Mouse (Mus musculus): ENCODE results near the gene 1700010B08Rik. TPM values are rescaled to one million over a fixed set of nuclear protein-coding genes. Genes with fewer than 3 reads are reported as not detected.

1700010B08Rik gene
- polyA plus RNA-seq, 1 experiment from 2014 or later: not detected

GRCm38 (mm10) chr2:173712656-173713055 lies 6.6 kb upstream of the 1700010B08Rik start:
- H3K4me2 ChIP-seq: no peak overlapping the region
- WGBS: 69% methylated on average over 10 of the region's 10 CpGs
- ATAC-seq (ENCODE audit: low FRiP score): no peak

GRCm38 (mm10) chr2:173713241-173713640 lies 6.0 kb upstream of the 1700010B08Rik start:
- Histone ChIP-seq H3K27me3 (ENCODE audit: control insufficient read depth, insufficient read depth, low read length) (no peaks in the 10 kb centered on the region), H3K4me1 (ENCODE audit: control insufficient read depth, insufficient read depth, low read length) (no peaks in the 10 kb centered on the region; the same call in 1 of the 2 replicates), H3K36me3 (ENCODE audit: control insufficient read depth, insufficient read depth, low read length) (no peaks in the 10 kb centered on the region), H3K27ac (ENCODE audit: low read depth, low read length) (no peak overlapping the region), H3K4me2 (no peak overlapping the region), H3K9ac (ENCODE audit: low read length) (no peak overlapping the region), H3K9me3 (ENCODE audit: control insufficient read depth, low read length) (no peaks in the 10 kb centered on the region), H3K4me3 (ENCODE audit: low read depth, low read length) (no peak overlapping the region)
- no peak for ATAC-seq (ENCODE audit: low FRiP score)
- DNase-seq (ENCODE audit: low spot score, missing footprints): no peak
- 81% methylated on average over 4 of the region's 4 CpGs for WGBS

More at GRCm38 (mm10) chr2:173712656-173713055, 6.6 kb upstream of the 1700010B08Rik start:
- Histone ChIP-seq H3K36me3 (ENCODE audit: control insufficient read depth, insufficient read depth, low read length) (no peaks in the 10 kb centered on the region), H3K4me3 (ENCODE audit: low read depth, low read length) (no peak overlapping the region), H3K4me1 (ENCODE audit: control insufficient read depth, insufficient read depth, low read length) (no peaks in the 10 kb centered on the region; the same call in 1 of the 2 replicates), H3K9me3 (ENCODE audit: control insufficient read depth, low read length) (no peaks in the 10 kb centered on the region), H3K9ac (ENCODE audit: low read length) (0 out of 2 replicates have a peak overlapping the region, but pooled peaks have one; percentile 1), H3K27ac (ENCODE audit: low read depth, low read length) (no peak overlapping the region), H3K27me3 (ENCODE audit: control insufficient read depth, insufficient read depth, low read length) (no peaks in the 10 kb centered on the region)
- no peak for DNase-seq (ENCODE audit: low spot score, missing footprints)

GRCm38 (mm10) chr2:173714620-173715218 lies 4.5 kb upstream of the 1700010B08Rik start:
- no peak overlapping the region; the same call in 1 of the 2 replicates for H3K9ac ChIP-seq (ENCODE audit: low read length)
- 55% methylated on average over 8 of the region's 8 CpGs for WGBS
- ATAC-seq (ENCODE audit: low FRiP score): peak; percentile 65

GRCm38 (mm10) chr2:173716966-173717365 lies 2.2 kb upstream of the 1700010B08Rik start:
- no peak for DNase-seq (ENCODE audit: low spot score, missing footprints)
- Histone ChIP-seq H3K4me3 (ENCODE audit: low read depth, low read length) (no peak overlapping the region), H3K9ac (ENCODE audit: low read length) (no peak overlapping the region), H3K9me3 (ENCODE audit: control insufficient read depth, low read length) (no peaks in the 10 kb centered on the region), H3K4me1 (ENCODE audit: control insufficient read depth, insufficient read depth, low read length) (no peaks in the 10 kb centered on the region; the same call in 1 of the 2 replicates), H3K36me3 (ENCODE audit: control insufficient read depth, insufficient read depth, low read length) (no peaks in the 10 kb centered on the region), H3K27me3 (ENCODE audit: control insufficient read depth, insufficient read depth, low read length) (no peaks in the 10 kb centered on the region), H3K4me2 (no peak overlapping the region), H3K27ac (ENCODE audit: low read depth, low read length) (no peak overlapping the region)
- WGBS: 89% methylated on average over 5 of the region's 5 CpGs
- no peak for ATAC-seq (ENCODE audit: low FRiP score)

More at GRCm38 (mm10) chr2:173714620-173715218, 4.5 kb upstream of the 1700010B08Rik start:
- H3K9me3 ChIP-seq (ENCODE audit: control insufficient read depth, low read length): no peaks in the 10 kb centered on the region
- no peaks in the 10 kb centered on the region; the same call in 1 of the 2 replicates for H3K4me1 ChIP-seq (ENCODE audit: control insufficient read depth, insufficient read depth, low read length)
- no peaks in the 10 kb centered on the region for H3K27me3 ChIP-seq (ENCODE audit: control insufficient read depth, insufficient read depth, low read length)
- H3K36me3 ChIP-seq (ENCODE audit: control insufficient read depth, insufficient read depth, low read length): no peaks in the 10 kb centered on the region
- no peak overlapping the region; the same call in 1 of the 2 replicates for H3K27ac ChIP-seq (ENCODE audit: low read depth, low read length)
- no peak overlapping the region for H3K4me3 ChIP-seq (ENCODE audit: low read depth, low read length)
- no peak for DNase-seq (ENCODE audit: low spot score, missing footprints)
- no peak overlapping the region for H3K4me2 ChIP-seq

- Histone ChIP-seq H3K27me3 (ENCODE audit: control insufficient read depth, insufficient read depth, low read length) (no peaks in the 10 kb centered on the region), H3K9ac (ENCODE audit: low read length) (no peak overlapping the region)
- 85% methylated on average over 11 of the region's 11 CpGs for WGBS
Observed at GRCm38 (mm10) chr2:173722251-173722857, 3.1 kb downstream of the 1700010B08Rik start.

GRCm38 (mm10) chr2:173724382-173724781 lies 5.2 kb downstream of the 1700010B08Rik start:
- Histone ChIP-seq H3K4me1 (ENCODE audit: control insufficient read depth, insufficient read depth, low read length) (no peaks in the 10 kb centered on the region), H3K36me3 (ENCODE audit: control insufficient read depth, insufficient read depth, low read length) (no peaks in the 10 kb centered on the region), H3K4me3 (ENCODE audit: low read depth, low read length) (no peak overlapping the region), H3K9me3 (ENCODE audit: control insufficient read depth, low read length) (no peaks in the 10 kb centered on the region), H3K9ac (ENCODE audit: low read length) (no peak overlapping the region), H3K27me3 (ENCODE audit: control insufficient read depth, insufficient read depth, low read length) (no peaks in the 10 kb centered on the region), H3K4me2 (no peak overlapping the region), H3K27ac (ENCODE audit: low read depth, low read length) (no peak overlapping the region)
- ATAC-seq (ENCODE audit: low FRiP score): 0 out of 2 replicates have a peak, but pooled peaks have one; percentile 55
- peak; percentile 53 for DNase-seq (ENCODE audit: low spot score, missing footprints)
- 63% methylated on average over 14 of the region's 14 CpGs for WGBS

More at GRCm38 (mm10) chr2:173722251-173722857, 3.1 kb downstream of the 1700010B08Rik start:
- Histone ChIP-seq H3K4me3 (ENCODE audit: low read depth, low read length) (no peak overlapping the region), H3K4me2 (no peak overlapping the region), H3K9me3 (ENCODE audit: control insufficient read depth, low read length) (no peaks in the 10 kb centered on the region), H3K36me3 (ENCODE audit: control insufficient read depth, insufficient read depth, low read length) (no peaks in the 10 kb centered on the region), H3K27ac (ENCODE audit: low read depth, low read length) (no peak overlapping the region), H3K4me1 (ENCODE audit: control insufficient read depth, insufficient read depth, low read length) (no peaks in the 10 kb centered on the region)
- DNase-seq (ENCODE audit: low spot score, missing footprints): no peak
- ATAC-seq (ENCODE audit: low FRiP score): no peak

GRCm38 (mm10) chr2:173724940-173725807 lies 6.0 kb downstream of the 1700010B08Rik start:
- 82% methylated on average over 15 of the region's 15 CpGs for WGBS
- Histone ChIP-seq H3K9ac (ENCODE audit: low read length) (no peak overlapping the region), H3K27ac (ENCODE audit: low read depth, low read length) (no peak overlapping the region), H3K4me1 (ENCODE audit: control insufficient read depth, insufficient read depth, low read length) (no peaks in the 10 kb centered on the region), H3K4me2 (no peak overlapping the region), H3K9me3 (ENCODE audit: control insufficient read depth, low read length) (no peaks in the 10 kb centered on the region), H3K27me3 (ENCODE audit: control insufficient read depth, insufficient read depth, low read length) (no peaks in the 10 kb centered on the region), H3K36me3 (ENCODE audit: control insufficient read depth, insufficient read depth, low read length) (no peaks in the 10 kb centered on the region), H3K4me3 (ENCODE audit: low read depth, low read length) (no peak overlapping the region)
- DNase-seq (ENCODE audit: low spot score, missing footprints) (peak; percentile 49), ATAC-seq (ENCODE audit: low FRiP score) (no peak)

- H3K27me3 ChIP-seq (ENCODE audit: control insufficient read depth, insufficient read depth, low read length): no peaks in the 10 kb centered on the region
- H3K4me1 ChIP-seq (ENCODE audit: control insufficient read depth, insufficient read depth, low read length): 0 out of 2 replicates have a peak, but pooled peaks cover 4% of the 10 kb centered on the region
- H3K4me2 ChIP-seq: no peak overlapping the region
- H3K36me3 ChIP-seq (ENCODE audit: control insufficient read depth, insufficient read depth, low read length): no peaks in the 10 kb centered on the region
- H3K4me3 ChIP-seq (ENCODE audit: low read depth, low read length): no peak overlapping the region
- no peak for ATAC-seq (ENCODE audit: low FRiP score)
- H3K27ac ChIP-seq (ENCODE audit: low read depth, low read length): no peak overlapping the region
- no peaks in the 10 kb centered on the region for H3K9me3 ChIP-seq (ENCODE audit: control insufficient read depth, low read length)
- WGBS: 86% methylated on average over 4 of the region's 4 CpGs
- DNase-seq (ENCODE audit: low spot score, missing footprints): no peak
- no peak overlapping the region for H3K9ac ChIP-seq (ENCODE audit: low read length)
Observed at GRCm38 (mm10) chr2:173725819-173726218, 6.6 kb downstream of the 1700010B08Rik start.

All from midbrain, embryonic 11.5 days (tissue).